Mouse (Mus musculus) C2C12 (cell line): ENCODE data around the gene Olfr1438-ps1. TPM values are rescaled to one million over a fixed set of nuclear protein-coding genes. Genes with fewer than 3 reads are reported as not detected.

ENCODE experiments used
- H3K27me3 ChIP-seq: one replicate; pipeline ENCODE4 v1.6.1; 2011; ENCODE audit not compliant: control insufficient read depth, insufficient read depth, insufficient read length
- H3K36me3 ChIP-seq: one replicate; pipeline ENCODE4 v1.6.1; 2011; ENCODE audit not compliant: control insufficient read depth, insufficient read depth
- H3K4me3 ChIP-seq: one replicate; pipeline ENCODE4 v1.5.1; 2011; ENCODE audit warnings: mild to moderate bottlenecking, control low read depth; ENCODE audit not compliant: poor library complexity, insufficient read depth, severe bottlenecking
- H3K79me2 ChIP-seq: one replicate; pipeline ENCODE4 v1.6.1; 2011; ENCODE audit not compliant: control insufficient read depth, insufficient read depth
- H3K79me3 ChIP-seq: one replicate; pipeline ENCODE4 v1.6.1; 2011; ENCODE audit warnings: low read depth, control low read depth
- H3ac ChIP-seq: one replicate; pipeline ENCODE3; 2011; ENCODE audit warnings: low read depth; ENCODE audit not compliant: control insufficient read depth, insufficient read length
- CTCF ChIP-seq: IDR thresholded peaks from one replicate; pipeline ENCODE4 v1.5.1; 2011; ENCODE audit not compliant: control insufficient read depth, insufficient read depth, insufficient read length
- MAX ChIP-seq: IDR thresholded peaks from one replicate; pipeline ENCODE4 v1.6.1; 2011; ENCODE audit warnings: mild to moderate bottlenecking, control low read depth
- MYOD1 ChIP-seq: IDR thresholded peaks from one replicate; pipeline ENCODE4 v1.6.1; 2011; ENCODE audit warnings: low read depth; ENCODE audit not compliant: control insufficient read depth, insufficient read length
- polyA plus RNA-seq: library from polyadenylated mRNA; unstranded; fragments of >200 nt; fragmentation: generic; extraction: Trizol; gene quantifications from one replicate; pipeline ENCODE4 v1.2.1, GENCODE M21; 2012; ENCODE audit warnings: missing spikeins

The Olfr1438-ps1 gene
- polyA plus RNA-seq, 1 experiment, result not detected

- H3K36me3 ChIP-seq, result no peaks in the 10 kb centered on the region
- no peaks in the 10 kb centered on the region for H3K27me3 ChIP-seq
- TF ChIP-seq CTCF (no peak), MYOD1 (no peak), MAX (no peak)
- H3ac ChIP-seq, result no peak within 1 kb of the TSS
- H3K79me2 ChIP-seq, result no peaks in the 10 kb centered on the region
- no peaks in the 10 kb centered on the region for H3K79me3 ChIP-seq
- no peak within 1 kb of the TSS for H3K4me3 ChIP-seq
Measured at GRCm38 (mm10) chr19:12279554-12279953, 56.2 kb downstream of the Olfr1438-ps1 start, which contains the start of gene Olfr1434. Gene Olfr1434, plus strand, starts transcription at chr19:12279854.

Other genes starting within 250 kb of the Olfr1438-ps1 start
- not detected for gene Olfr1426, start 243.9 kb downstream of the Olfr1438-ps1 start, polyA plus RNA-seq
- gene Olfr1427, start 232.6 kb downstream of the Olfr1438-ps1 start, polyA plus RNA-seq, result not detected
- gene Olfr1428, start 220.0 kb downstream of the Olfr1438-ps1 start, polyA plus RNA-seq, result not detected
- not detected for gene Olfr76, start 212.7 kb downstream of the Olfr1438-ps1 start, polyA plus RNA-seq
- gene Olfr1555-ps1, start 165.8 kb downstream of the Olfr1438-ps1 start, polyA plus RNA-seq, result not detected
- gene Olfr1431, start 135.3 kb downstream of the Olfr1438-ps1 start, polyA plus RNA-seq, result not detected
- gene Olfr1432, start 103.3 kb downstream of the Olfr1438-ps1 start, polyA plus RNA-seq, result not detected
- gene Olfr262, start 94.3 kb downstream of the Olfr1438-ps1 start, polyA plus RNA-seq, result not detected
- not detected for gene Olfr235, start 74.9 kb downstream of the Olfr1438-ps1 start, polyA plus RNA-seq
- gene Olfr1434, start 56.1 kb downstream of the Olfr1438-ps1 start, polyA plus RNA-seq, result not detected
- gene Olfr1436, start 36.8 kb downstream of the Olfr1438-ps1 start, polyA plus RNA-seq, result not detected
- not detected for gene Olfr1437, start 10.8 kb downstream of the Olfr1438-ps1 start, polyA plus RNA-seq
- not detected for gene Olfr1440, start 51.4 kb upstream of the Olfr1438-ps1 start, polyA plus RNA-seq
- gene Olfr1441, start 81.5 kb upstream of the Olfr1438-ps1 start, polyA plus RNA-seq, result not detected
- gene Pfpl, start 92.0 kb upstream of the Olfr1438-ps1 start, polyA plus RNA-seq, result not detected
- gene Mpeg1, start 124.9 kb upstream of the Olfr1438-ps1 start, polyA plus RNA-seq, result 0.01 TPM
- 5.0 TPM for gene Dtx4, start 165.5 kb upstream of the Olfr1438-ps1 start, polyA plus RNA-seq
- gene Fam111a, start 209.8 kb upstream of the Olfr1438-ps1 start, polyA plus RNA-seq, result 17.4 TPM